Mouse (Mus musculus) midbrain, embryonic 15.5 days (tissue): ENCODE results near the gene Tmem258. TPM values are rescaled to one million over a fixed set of nuclear protein-coding genes. Genes with fewer than 3 reads are reported as not detected.

Experiments used
- ATAC-seq: fragments of 200-750 bp; cut with Nextera tagmentation; replicated peaks from 2 replicates; pipeline ENCODE4 v1.8.0; 2017; ENCODE audit warnings: moderate TSS enrichment
- H3K27ac ChIP-seq: fragments of 300-500 bp; sonication (generic); 2 replicates; pipeline ENCODE4 v1.5.1; 2015; ENCODE audit warnings: mild to moderate bottlenecking, inconsistent platforms
- H3K27me3 ChIP-seq: fragments of 300-500 bp; sonication (generic); replicated peaks from 2 replicates; pipeline ENCODE4 v1.6.1; 2015; ENCODE audit warnings: inconsistent platforms
- H3K36me3 ChIP-seq: fragments of 300-500 bp; sonication (generic); replicated peaks from 2 replicates; pipeline ENCODE4 v1.6.1; 2015; ENCODE audit warnings: inconsistent platforms
- H3K4me1 ChIP-seq: fragments of 300-500 bp; sonication (generic); 2 replicates; pipeline ENCODE4 v1.6.1; 2015; ENCODE audit warnings: inconsistent platforms
- H3K4me2 ChIP-seq: fragments of 300-500 bp; sonication (generic); 2 replicates; pipeline ENCODE4 v1.6.1; 2015; ENCODE audit warnings: inconsistent platforms, mild to moderate bottlenecking, moderate library complexity
- H3K4me3 ChIP-seq: fragments of 300-500 bp; sonication (generic); 2 replicates; pipeline ENCODE4 v1.5.1; 2015; ENCODE audit warnings: mild to moderate bottlenecking, inconsistent platforms
- H3K9ac ChIP-seq: fragments of 300-500 bp; sonication (generic); 2 replicates; pipeline ENCODE4 v1.6.1; 2015; ENCODE audit warnings: mild to moderate bottlenecking, inconsistent platforms
- H3K9me3 ChIP-seq: fragments of 300-500 bp; sonication (generic); 2 replicates; pipeline ENCODE4 v1.6.1; 2016; ENCODE audit warnings: inconsistent platforms
- WGBS: fragments of 180-500 bp; shearing (Covaris S2); methylation state at CpG from one replicate; pipeline ENCODE4 v1.1.7; 2015; ENCODE audit warnings: mixed read lengths; 5-methylcytosine and 5-hydroxymethylcytosine counted together
- polyA plus RNA-seq: library from polyadenylated mRNA; unstranded; fragments of >200 nt; fragmentation: Nextera tagmentation; extraction: Ambion mirVana; gene quantifications from 2 replicates; pipeline ENCODE4 v1.2.1, GENCODE M21; 2015

The Tmem258 gene
- polyA plus RNA-seq, 1 experiment from 2014 or later, result 324 TPM

- no peak overlapping the region; the same call in 1 of the 2 replicates for H3K9ac ChIP-seq
- no peak for ATAC-seq
- H3K4me1 ChIP-seq, result peaks cover 19% of the 10 kb centered on the region
- H3K4me3 ChIP-seq, result peak overlapping the region; percentile 71
- no peak overlapping the region for H3K27ac ChIP-seq
- no peaks in the 10 kb centered on the region for H3K9me3 ChIP-seq
- peaks cover 20% of the 10 kb centered on the region; the same call in 1 of the 2 replicates for H3K36me3 ChIP-seq
- no peaks in the 10 kb centered on the region for H3K27me3 ChIP-seq
- peak overlapping the region; percentile 69 for H3K4me2 ChIP-seq
- 77% methylated on average over 6 of the region's 6 CpGs for WGBS
Measured at GRCm38 (mm10) chr19:10205051-10205450, 1.2 kb downstream of the Tmem258 start.

DNA sequence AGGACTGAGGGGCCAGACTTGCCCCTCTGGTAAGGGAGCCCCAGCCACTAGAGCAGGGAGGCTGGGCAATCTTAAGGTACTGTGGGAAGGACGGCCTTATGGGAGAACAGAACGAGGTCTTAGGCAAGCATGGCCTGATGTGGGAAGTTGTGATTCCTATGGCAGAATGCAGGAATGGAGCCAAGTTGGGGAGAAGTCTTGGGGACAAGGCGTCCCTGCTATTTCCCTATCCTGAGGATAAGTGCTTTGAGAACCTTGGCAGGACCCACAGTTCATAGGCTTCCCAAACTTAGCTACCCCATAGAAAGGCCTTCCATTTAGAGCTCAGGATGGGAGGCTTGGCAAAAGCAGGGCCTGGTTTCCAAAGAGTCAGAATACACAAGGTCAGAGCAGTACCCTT, 5.0 kb downstream of the Tmem258 start:
- 89% methylated on average over 3 of the region's 3 CpGs for WGBS
- H3K9ac ChIP-seq, result no peak overlapping the region
- peaks cover 13% of the 10 kb centered on the region; the same call in 1 of the 2 replicates for H3K36me3 ChIP-seq
- ATAC-seq, result no peak
- H3K4me1 ChIP-seq, result peaks cover 10% of the 10 kb centered on the region
- H3K4me2 ChIP-seq, result no peak overlapping the region
- H3K27me3 ChIP-seq, result no peaks in the 10 kb centered on the region
- H3K9me3 ChIP-seq, result no peaks in the 10 kb centered on the region
- no peak overlapping the region for H3K4me3 ChIP-seq
- no peak overlapping the region for H3K27ac ChIP-seq

GRCm38 (mm10) chr19:10210885-10211284, 7.1 kb downstream of the Tmem258 start:
- no peak overlapping the region for H3K27ac ChIP-seq
- no peak overlapping the region for H3K4me3 ChIP-seq
- H3K4me2 ChIP-seq, result no peak overlapping the region
- no peaks in the 10 kb centered on the region for H3K4me1 ChIP-seq
- no peak overlapping the region for H3K9ac ChIP-seq
- no peaks in the 10 kb centered on the region for H3K27me3 ChIP-seq
- H3K36me3 ChIP-seq, result peaks cover 13% of the 10 kb centered on the region; the same call in 1 of the 2 replicates
- WGBS, result 89% methylated on average over 4 of the region's 4 CpGs
- ATAC-seq, result no peak
- no peaks in the 10 kb centered on the region for H3K9me3 ChIP-seq

DNA sequence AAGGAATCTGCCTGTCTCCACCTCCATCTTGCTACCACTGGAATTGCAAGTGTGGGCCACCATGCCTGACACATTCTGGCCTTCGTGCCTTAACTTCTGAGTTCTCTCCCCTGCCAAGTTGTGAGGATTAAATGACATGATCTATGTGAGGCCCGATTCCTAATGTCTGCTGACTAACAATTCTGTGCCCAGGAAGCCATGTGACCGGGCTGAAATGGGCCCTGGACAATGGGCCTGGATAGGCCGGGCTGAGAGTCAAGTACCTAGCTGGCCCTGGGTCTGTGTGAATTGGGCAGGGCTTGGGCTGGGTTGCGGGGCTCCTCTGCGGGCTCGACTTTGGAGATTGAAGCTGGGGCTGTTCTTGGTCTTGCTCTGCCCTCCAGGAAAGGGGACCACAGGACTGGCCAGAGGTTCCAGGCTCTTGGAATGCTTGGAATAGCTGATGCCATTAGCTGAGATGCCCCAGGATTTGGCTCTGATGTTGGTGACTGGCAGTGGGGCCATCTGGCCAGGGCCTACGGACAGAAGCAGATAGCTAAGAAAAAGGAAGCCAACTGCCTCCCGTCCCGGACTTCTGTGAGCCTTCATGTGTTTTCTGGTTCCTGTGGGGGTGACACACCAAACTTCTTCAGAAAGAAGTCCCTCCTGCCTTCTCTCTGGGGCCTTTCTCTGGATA, 10.1 kb downstream of the Tmem258 start:
- ATAC-seq, result no peak
- H3K4me1 ChIP-seq, result no peaks in the 10 kb centered on the region
- no peak overlapping the region for H3K4me3 ChIP-seq
- no peak overlapping the region for H3K9ac ChIP-seq
- H3K9me3 ChIP-seq, result no peaks in the 10 kb centered on the region
- H3K36me3 ChIP-seq, result no peaks in the 10 kb centered on the region
- no peak overlapping the region for H3K27ac ChIP-seq
- 90% methylated on average over 10 of the region's 10 CpGs for WGBS
- no peak overlapping the region for H3K4me2 ChIP-seq
- no peaks in the 10 kb centered on the region for H3K27me3 ChIP-seq

DNA sequence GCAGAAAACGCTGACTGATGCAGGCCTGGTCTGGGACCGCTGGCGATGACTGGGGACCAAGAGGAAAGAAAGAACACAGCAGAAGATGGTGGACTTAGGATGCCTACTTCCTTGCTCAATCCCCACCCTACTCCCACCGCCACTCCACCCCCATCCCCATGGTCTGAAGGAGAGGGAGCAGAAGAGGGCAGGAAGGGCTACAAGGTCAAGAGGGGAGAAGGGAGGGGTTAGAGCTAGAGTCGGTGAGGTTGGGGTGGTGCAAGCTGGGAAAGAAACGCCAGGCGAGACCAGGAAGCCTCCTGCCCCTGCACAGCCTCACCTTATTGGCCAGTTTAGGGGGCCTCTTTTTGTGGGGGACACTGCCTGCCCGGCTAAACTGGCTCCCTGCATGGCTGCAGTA, 12.3 kb downstream of the Tmem258 start:
- no peaks in the 10 kb centered on the region for H3K36me3 ChIP-seq
- no peaks in the 10 kb centered on the region for H3K27me3 ChIP-seq
- no peak overlapping the region for H3K9ac ChIP-seq
- H3K9me3 ChIP-seq, result no peaks in the 10 kb centered on the region
- no peak overlapping the region for H3K4me3 ChIP-seq
- WGBS, result 80% methylated on average over 8 of the region's 8 CpGs
- H3K4me2 ChIP-seq, result no peak overlapping the region
- no peaks in the 10 kb centered on the region for H3K4me1 ChIP-seq
- no peak for ATAC-seq
- no peak overlapping the region for H3K27ac ChIP-seq

DNA sequence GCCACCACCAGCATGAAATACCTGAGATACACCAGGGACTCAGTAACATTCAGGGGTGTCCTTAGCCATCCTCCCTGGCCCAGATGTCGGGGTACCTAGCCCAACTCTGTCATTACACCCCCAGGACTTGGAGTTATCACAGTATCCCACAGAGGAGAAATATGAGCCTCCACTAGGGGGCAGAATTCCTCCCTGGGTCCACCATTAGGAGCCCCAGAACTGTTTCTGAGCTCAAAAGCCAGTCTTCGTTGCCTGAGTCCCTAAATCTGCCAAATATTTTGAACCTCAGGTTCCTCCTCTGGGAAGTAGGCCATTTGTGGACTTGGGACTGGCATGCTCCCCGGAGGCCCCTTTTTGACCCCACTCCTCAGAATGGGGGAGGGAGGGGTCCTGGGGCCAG, 15.3 kb downstream of the Tmem258 start:
- WGBS, result 41% methylated on average over 3 of the region's 3 CpGs
- Histone ChIP-seq H3K27me3 (no peaks in the 10 kb centered on the region), H3K9ac (no peak overlapping the region), H3K4me1 (no peaks in the 10 kb centered on the region), H3K4me3 (no peak overlapping the region), H3K9me3 (no peaks in the 10 kb centered on the region), H3K4me2 (no peak overlapping the region), H3K36me3 (no peaks in the 10 kb centered on the region), H3K27ac (no peak overlapping the region)
- no peak for ATAC-seq

DNA sequence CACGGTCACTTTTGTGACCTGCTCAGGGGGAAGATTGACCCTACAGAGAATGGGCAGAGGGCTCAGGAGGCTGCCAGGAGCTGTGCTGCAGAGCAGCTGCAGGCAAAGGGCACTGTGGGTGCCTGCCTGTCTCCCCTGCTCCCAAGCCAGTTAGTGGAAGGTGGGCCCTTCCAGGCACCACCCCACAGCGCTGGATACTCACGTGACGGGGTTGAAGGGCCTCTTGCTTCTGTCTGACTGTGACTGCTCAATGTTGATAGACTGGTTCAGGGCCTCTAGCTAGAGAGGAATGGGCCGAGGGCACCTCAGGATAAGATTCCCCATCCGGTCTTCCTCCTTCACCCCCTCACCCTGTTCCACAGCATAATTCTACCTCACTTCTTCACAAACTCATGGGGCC, 15.8 kb downstream of the Tmem258 start:
- ATAC-seq, result no peak
- H3K4me2 ChIP-seq, result no peak overlapping the region
- H3K9ac ChIP-seq, result no peak overlapping the region
- no peaks in the 10 kb centered on the region for H3K36me3 ChIP-seq
- H3K4me1 ChIP-seq, result no peaks in the 10 kb centered on the region
- H3K27ac ChIP-seq, result no peak overlapping the region
- no peaks in the 10 kb centered on the region for H3K9me3 ChIP-seq
- no peaks in the 10 kb centered on the region for H3K27me3 ChIP-seq
- no peak overlapping the region for H3K4me3 ChIP-seq
- WGBS, result 72% methylated on average over 6 of the region's 6 CpGs

- Histone ChIP-seq H3K27me3 (no peaks in the 10 kb centered on the region), H3K4me2 (no peak overlapping the region), H3K4me1 (peaks cover 5% of the 10 kb centered on the region; the same call in 1 of the 2 replicates), H3K9me3 (no peaks in the 10 kb centered on the region), H3K9ac (no peak overlapping the region), H3K36me3 (no peaks in the 10 kb centered on the region), H3K27ac (no peak overlapping the region), H3K4me3 (no peak overlapping the region)
- ATAC-seq, result peak; percentile 21
- WGBS, result 60% methylated on average over 4 of the region's 4 CpGs
Measured at GRCm38 (mm10) chr19:10221585-10221984, 17.8 kb downstream of the Tmem258 start.

DNA sequence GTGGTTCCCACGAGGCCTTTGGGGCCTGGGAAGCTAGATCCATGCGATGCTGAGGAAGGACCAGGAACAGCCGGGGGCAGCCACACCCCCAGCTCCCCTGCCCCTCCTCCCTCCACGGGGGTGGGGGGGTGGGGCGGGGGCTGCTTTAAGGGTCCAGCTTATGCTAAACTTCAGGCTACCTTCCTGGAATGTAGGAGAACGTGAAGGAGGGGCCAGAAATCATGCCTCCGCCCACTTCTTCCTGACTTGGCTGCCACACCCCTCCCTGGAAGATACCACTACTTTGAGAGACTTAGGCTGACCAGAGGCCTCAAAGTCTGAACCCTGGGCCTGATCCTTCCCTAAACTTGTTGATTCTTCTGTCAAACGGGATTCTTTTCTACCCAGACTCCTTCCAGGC, 18.8 kb downstream of the Tmem258 start:
- H3K36me3 ChIP-seq, result no peaks in the 10 kb centered on the region
- H3K4me3 ChIP-seq, result no peak overlapping the region
- no peaks in the 10 kb centered on the region for H3K9me3 ChIP-seq
- peaks cover 5% of the 10 kb centered on the region; the same call in 1 of the 2 replicates for H3K4me1 ChIP-seq
- no peak overlapping the region for H3K27ac ChIP-seq
- H3K9ac ChIP-seq, result no peak overlapping the region
- no peak overlapping the region for H3K4me2 ChIP-seq
- H3K27me3 ChIP-seq, result no peaks in the 10 kb centered on the region
- 45% methylated on average over 8 of the region's 8 CpGs for WGBS
- no peak for ATAC-seq

DNA sequence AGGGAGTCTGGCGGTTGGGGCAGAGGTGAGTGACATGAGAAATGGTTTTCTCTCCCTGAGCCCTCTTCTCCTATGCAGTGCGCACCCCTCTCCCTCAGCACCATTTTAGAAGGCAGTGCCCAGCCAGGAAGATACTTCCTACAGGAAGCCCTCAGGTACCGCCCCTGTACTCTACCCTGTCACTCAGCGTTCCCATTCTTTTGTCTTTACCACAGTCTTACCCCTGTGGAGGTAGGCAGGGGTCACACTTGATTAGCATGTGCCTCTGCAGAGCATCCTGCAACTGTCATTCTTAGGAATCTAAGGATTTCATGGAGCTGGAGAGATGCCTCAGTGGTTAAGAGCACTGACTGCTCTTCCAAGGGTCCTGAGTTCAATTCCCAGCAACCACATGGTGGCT, 19.7 kb downstream of the Tmem258 start:
- H3K4me3 ChIP-seq, result no peak overlapping the region
- no peak for ATAC-seq
- no peaks in the 10 kb centered on the region for H3K9me3 ChIP-seq
- WGBS, result 69% methylated on average over 4 of the region's 4 CpGs
- no peak overlapping the region for H3K9ac ChIP-seq
- H3K4me2 ChIP-seq, result no peak overlapping the region
- no peaks in the 10 kb centered on the region for H3K27me3 ChIP-seq
- H3K4me1 ChIP-seq, result peaks cover 5% of the 10 kb centered on the region; the same call in 1 of the 2 replicates
- H3K36me3 ChIP-seq, result no peaks in the 10 kb centered on the region
- H3K27ac ChIP-seq, result no peak overlapping the region

GRCm38 (mm10) chr19:10224637-10225453, 21.0 kb downstream of the Tmem258 start:
- Histone ChIP-seq H3K4me3 (no peak overlapping the region), H3K27me3 (no peaks in the 10 kb centered on the region), H3K9me3 (no peaks in the 10 kb centered on the region), H3K36me3 (no peaks in the 10 kb centered on the region), H3K9ac (no peak overlapping the region), H3K4me1 (peaks cover 5% of the 10 kb centered on the region; the same call in 1 of the 2 replicates), H3K4me2 (0 out of 2 replicates have a peak overlapping the region, but pooled peaks have one; percentile 9), H3K27ac (no peak overlapping the region)
- 0 out of 2 replicates have a peak, but pooled peaks have one; percentile 24 for ATAC-seq
- 32% methylated on average over 26 of the region's 26 CpGs for WGBS

- no peak overlapping the region for H3K27ac ChIP-seq
- H3K27me3 ChIP-seq, result no peaks in the 10 kb centered on the region
- H3K4me3 ChIP-seq, result no peak overlapping the region
- H3K9me3 ChIP-seq, result no peaks in the 10 kb centered on the region
- no peak overlapping the region for H3K4me2 ChIP-seq
- H3K36me3 ChIP-seq, result no peaks in the 10 kb centered on the region
- H3K9ac ChIP-seq, result no peak overlapping the region
- 87% methylated on average over 4 of the region's 4 CpGs for WGBS
- peaks cover 5% of the 10 kb centered on the region; the same call in 1 of the 2 replicates for H3K4me1 ChIP-seq
- no peak for ATAC-seq
Measured at GRCm38 (mm10) chr19:10225767-10226166, 22.0 kb downstream of the Tmem258 start.
